Mouse (Mus musculus): Measurements from ENCODE around the gene S1pr1.

S1pr1 gene

GRCm38 (mm10) chr3:115675546-115676535 is 39.0 kb downstream of the S1pr1 start:
- DNase-seq (ENCODE audit: extremely low spot score, low read depth, low spot score): no peak

- no peak for DNase-seq (ENCODE audit: extremely low spot score, low read depth, low spot score)
Measured at GRCm38 (mm10) chr3:115674665-115675064, 40.2 kb downstream of the S1pr1 start.

GRCm38 (mm10) chr3:115673663-115674157 is 41.2 kb downstream of the S1pr1 start:
- DNase-seq (ENCODE audit: extremely low spot score, low read depth, low spot score): no peak

- DNase-seq (ENCODE audit: extremely low spot score, low read depth, low spot score): no peak
Measured at GRCm38 (mm10) chr3:115672965-115673662, 41.8 kb downstream of the S1pr1 start.

- DNase-seq (ENCODE audit: extremely low spot score, low read depth, low spot score): no peak
Measured at GRCm38 (mm10) chr3:115669230-115669629, 45.6 kb downstream of the S1pr1 start.

GRCm38 (mm10) chr3:115667182-115667581 is 47.7 kb downstream of the S1pr1 start:
- DNase-seq (ENCODE audit: extremely low spot score, low read depth, low spot score): no peak

- DNase-seq (ENCODE audit: extremely low spot score, low read depth, low spot score): no peak
Measured at GRCm38 (mm10) chr3:115666547-115666946, 48.3 kb downstream of the S1pr1 start.

- DNase-seq (ENCODE audit: extremely low spot score, low read depth, low spot score): no peak
Measured at GRCm38 (mm10) chr3:115664497-115664896, 50.4 kb downstream of the S1pr1 start.

GRCm38 (mm10) chr3:115660701-115661460 is 54.0 kb downstream of the S1pr1 start:
- peak; percentile 50 for DNase-seq (ENCODE audit: extremely low spot score, low read depth, low spot score)
